9 mouse cellular contexts compared by ENCODE assay signal in the genomic region with DNA sequence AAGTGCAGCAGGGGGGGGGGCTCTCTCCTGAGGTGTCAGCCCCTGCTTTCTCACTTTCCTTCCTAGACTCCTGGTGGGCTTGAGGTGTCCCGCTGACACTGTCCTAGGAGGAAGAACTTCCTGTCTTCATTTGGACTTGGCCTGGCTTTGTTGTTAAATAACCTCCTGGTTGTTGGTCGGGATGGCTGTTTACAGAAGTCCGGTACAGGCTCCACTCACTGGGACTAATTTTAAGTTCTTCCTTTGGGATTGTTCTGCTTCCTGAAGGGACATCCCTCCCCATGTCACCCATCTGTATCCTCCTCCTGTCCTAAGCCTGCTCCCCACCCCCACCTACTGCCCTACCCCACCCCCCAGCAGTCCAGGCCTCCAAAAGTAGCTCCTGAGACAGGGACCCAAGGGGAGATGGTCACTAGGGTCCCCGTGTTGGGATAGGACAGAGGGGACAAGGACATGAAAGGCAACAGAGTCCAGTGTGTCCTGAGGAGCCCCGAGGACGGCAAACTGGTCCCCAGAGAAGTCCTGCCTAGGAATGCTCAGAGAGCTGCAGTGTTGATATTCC.
DNase-seq lines count a peak whose midpoint lies in the region; ATAC-seq lines count a peak whose summit lies in the region.
"Had no signal": no experiment of that assay in that cellular context is flagged by ENCODE, and none has a peak within 500 bp of the region (broad histone marks: within the 10 kb centered on the region; RNA-seq: fewer than 3 reads in every experiment).

No protein-coding gene starts in this region.

- no peak for DNase-seq in kidney, adult 18-20 months
- no peak for DNase-seq in embryonic facial prominence, embryonic 11.5 days (ENCODE audit: low spot score)
- DNase-seq in spleen, postnatal 10 days (ENCODE audit: low spot score in 2 of 2), result no peak
- DNase-seq in midbrain, embryonic 14.5 days, result no peak
- DNase-seq: cerebellum, adult 11 months; gastrocnemius, postnatal 36 days had no signal

- peak overlapping the region; percentile 70; the same call in 1 of the 2 replicates for H3K27ac ChIP-seq in kidney, embryonic 14.5 days (ENCODE audit: low read depth, low read length)
- peak overlapping the region; percentile 83 for H3K27ac ChIP-seq in embryonic facial prominence, embryonic 11.5 days (replicated peaks; ENCODE audit: low read depth, low read length)
- peak overlapping the region; percentile 87 for H3K27ac ChIP-seq in embryonic facial prominence, embryonic 15.5 days (replicated peaks)
- H3K27ac ChIP-seq in limb, embryonic 12.5 days, result peak overlapping the region; percentile 97
- no peak overlapping the region for H3K27ac ChIP-seq in midbrain, embryonic 14.5 days (replicated peaks; ENCODE audit: low read depth, low read length)

- peaks cover 65% of the 10 kb centered on the region for H3K4me1 ChIP-seq in kidney, embryonic 14.5 days (ENCODE audit: control insufficient read depth, insufficient read depth, low read length)
- H3K4me1 ChIP-seq in embryonic facial prominence, embryonic 11.5 days (ENCODE audit: control insufficient read depth, insufficient read depth, low read length), result peaks cover 25% of the 10 kb centered on the region
- H3K4me1 ChIP-seq in embryonic facial prominence, embryonic 15.5 days, result peaks cover 92% of the 10 kb centered on the region
- peaks cover 94% of the 10 kb centered on the region for H3K4me1 ChIP-seq in limb, embryonic 12.5 days (replicated peaks)
- peaks cover 16% of the 10 kb centered on the region for H3K4me1 ChIP-seq in midbrain, embryonic 14.5 days (ENCODE audit: control insufficient read depth, insufficient read depth, low read length)

- WGBS in kidney, embryonic 14.5 days, result 50% methylated on average over 6 of the region's 6 CpGs
- 33% methylated on average over 6 of the region's 6 CpGs for WGBS in embryonic facial prominence, embryonic 11.5 days
- WGBS in embryonic facial prominence, embryonic 15.5 days, result 53% methylated on average over 6 of the region's 6 CpGs
- 42% methylated on average over 6 of the region's 6 CpGs for WGBS in limb, embryonic 12.5 days
- 76% methylated on average over 6 of the region's 6 CpGs for WGBS in midbrain, embryonic 14.5 days

- no peak overlapping the region for H3K4me3 ChIP-seq in kidney, embryonic 14.5 days (ENCODE audit: low read length)
- no peak overlapping the region for H3K4me3 ChIP-seq in embryonic facial prominence, embryonic 11.5 days (ENCODE audit: low read depth, low read length)
- H3K4me3 ChIP-seq in embryonic facial prominence, embryonic 15.5 days (replicated peaks), result no peak overlapping the region
- H3K4me3 ChIP-seq in limb, embryonic 12.5 days (replicated peaks), result no peak overlapping the region
- no peak overlapping the region for H3K4me3 ChIP-seq in midbrain, embryonic 14.5 days (replicated peaks; ENCODE audit: low read depth, low read length)

- H3K9me3 ChIP-seq in kidney, embryonic 14.5 days (ENCODE audit: control insufficient read depth, low read length), result no peaks in the 10 kb centered on the region
- H3K9me3 ChIP-seq in embryonic facial prominence, embryonic 11.5 days (replicated peaks; ENCODE audit: control insufficient read depth, low read length), result no peaks in the 10 kb centered on the region
- H3K9me3 ChIP-seq in embryonic facial prominence, embryonic 15.5 days (replicated peaks), result no peaks in the 10 kb centered on the region
- H3K9me3 ChIP-seq in limb, embryonic 12.5 days, result no peaks in the 10 kb centered on the region
- H3K9me3 ChIP-seq in midbrain, embryonic 14.5 days (ENCODE audit: control insufficient read depth, low read length), result no peaks in the 10 kb centered on the region

- 0 out of 2 replicates have a peak overlapping the region, but pooled peaks have one; percentile 18 for H3K9ac ChIP-seq in kidney, embryonic 14.5 days (ENCODE audit: low read depth, low read length)
- no peak overlapping the region for H3K9ac ChIP-seq in embryonic facial prominence, embryonic 11.5 days (replicated peaks; ENCODE audit: low read length)
- no peak overlapping the region for H3K9ac ChIP-seq in embryonic facial prominence, embryonic 15.5 days
- peak overlapping the region; percentile 45; the same call in 1 of the 2 replicates for H3K9ac ChIP-seq in limb, embryonic 12.5 days (replicated peaks)
- no peak overlapping the region for H3K9ac ChIP-seq in midbrain, embryonic 14.5 days (replicated peaks; ENCODE audit: low read length)

- H3K36me3 ChIP-seq in kidney, embryonic 14.5 days (ENCODE audit: control insufficient read depth, insufficient read depth, low read length), result no peaks in the 10 kb centered on the region; the same call in 1 of the 2 replicates
- H3K36me3 ChIP-seq in embryonic facial prominence, embryonic 11.5 days (replicated peaks; ENCODE audit: control insufficient read depth, insufficient read depth, low read depth, low read length), result no peaks in the 10 kb centered on the region
- 0 out of 2 replicates have a peak, but pooled peaks cover 3% of the 10 kb centered on the region for H3K36me3 ChIP-seq in embryonic facial prominence, embryonic 15.5 days
- peaks cover 30% of the 10 kb centered on the region for H3K36me3 ChIP-seq in limb, embryonic 12.5 days
- no peaks in the 10 kb centered on the region for H3K36me3 ChIP-seq in midbrain, embryonic 14.5 days (ENCODE audit: control insufficient read depth, insufficient read depth, low read length)

- no peaks in the 10 kb centered on the region for H3K27me3 ChIP-seq in kidney, embryonic 14.5 days (ENCODE audit: control insufficient read depth, insufficient read depth, low read length)
- no peaks in the 10 kb centered on the region for H3K27me3 ChIP-seq in embryonic facial prominence, embryonic 11.5 days (ENCODE audit: control insufficient read depth, insufficient read depth, low read length)
- no peaks in the 10 kb centered on the region for H3K27me3 ChIP-seq in embryonic facial prominence, embryonic 15.5 days
- H3K27me3 ChIP-seq in limb, embryonic 12.5 days, result no peaks in the 10 kb centered on the region
- no peaks in the 10 kb centered on the region for H3K27me3 ChIP-seq in midbrain, embryonic 14.5 days (ENCODE audit: control insufficient read depth, insufficient read depth, low read length)

- ATAC-seq in kidney, embryonic 14.5 days (ENCODE audit: low FRiP score, low TSS enrichment), result no peak
- ATAC-seq in embryonic facial prominence, embryonic 11.5 days (replicated peaks; ENCODE audit: insufficient number of reproducible peaks, low FRiP score, low TSS enrichment, low read depth), result no peak
- ATAC-seq in embryonic facial prominence, embryonic 15.5 days (ENCODE audit: insufficient number of reproducible peaks, low FRiP score, low TSS enrichment, low read depth), result no peak
- ATAC-seq in limb, embryonic 12.5 days (ENCODE audit: insufficient number of reproducible peaks, insufficient read depth, low FRiP score, low TSS enrichment, low read depth), result no peak
- no peak for ATAC-seq in midbrain, embryonic 14.5 days (ENCODE audit: low FRiP score, low TSS enrichment)

- no peak overlapping the region for H3K4me2 ChIP-seq in kidney, embryonic 14.5 days (replicated peaks; ENCODE audit: low read depth, low read length)
- H3K4me2 ChIP-seq in embryonic facial prominence, embryonic 11.5 days (ENCODE audit: low read depth, low read length), result no peak overlapping the region; the same call in 1 of the 2 replicates
- H3K4me2 ChIP-seq in embryonic facial prominence, embryonic 15.5 days (replicated peaks), result no peak overlapping the region
- peak overlapping the region; percentile 17; the same call in 1 of the 2 replicates for H3K4me2 ChIP-seq in limb, embryonic 12.5 days
- H3K4me2 ChIP-seq in midbrain, embryonic 14.5 days (ENCODE audit: low read length), result no peak overlapping the region

Comparison
In these comparisons a context has a peak if more than half of its experiments do, and no peak if none do; other contexts are left out.
1. H3K9ac ChIP-seq: peak in kidney, embryonic 14.5 days (single experiment) and limb, embryonic 12.5 days (single experiment); none in embryonic facial prominence, embryonic 11.5 days (single experiment), embryonic facial prominence, embryonic 15.5 days (single experiment) and midbrain, embryonic 14.5 days (single experiment).